ENCODE assay signal across 24 mouse cellular contexts in genomic region chr4:142205693-142206092, GRCm38 (mm10). TPM values are rescaled to one million over a fixed set of nuclear protein-coding genes. Genes with fewer than 3 reads are reported as not detected.
A peak's percentile ranks its signal among the peaks of the same experiment; 100 is the strongest.
DNase-seq lines count a peak whose midpoint lies in the region; ATAC-seq lines count a peak whose summit lies in the region.
"Had no signal": no experiment of that assay in that cellular context is flagged by ENCODE, and none has a peak within 500 bp of the region (broad histone marks: within the 10 kb centered on the region; RNA-seq: fewer than 3 reads in every experiment).

No protein-coding gene starts in this region.

- ATAC-seq in neural tube, embryonic 15.5 days (ENCODE audit: low FRiP score) = no peak
- no peak for ATAC-seq in hindbrain, embryonic 16.5 days
- ATAC-seq: activated CD4-positive, CD25-positive, alpha-beta regulatory T cell, adult 4 months; CD4-positive, CD25-positive, alpha-beta regulatory T cell, adult 4 months; forebrain, embryonic 13.5 days; forebrain, embryonic 15.5 days; forebrain, postnatal 0 days; Patski had no signal

- H3K9me3 ChIP-seq in neural tube, embryonic 15.5 days (replicated peaks) = no peaks in the 10 kb centered on the region
- H3K9me3 ChIP-seq in hindbrain, embryonic 16.5 days (ENCODE audit: control insufficient read depth, low read length) = no peaks in the 10 kb centered on the region; the same call in 1 of the 2 replicates
- H3K9me3 ChIP-seq: embryonic facial prominence, embryonic 12.5 days; forebrain, embryonic 13.5 days; forebrain, embryonic 15.5 days had no signal

- H3K4me3 ChIP-seq in neural tube, embryonic 15.5 days (replicated peaks) = no peak overlapping the region
- no peak overlapping the region for H3K4me3 ChIP-seq in hindbrain, embryonic 16.5 days (ENCODE audit: low read length)
- H3K4me3 ChIP-seq: embryonic facial prominence, embryonic 10.5 days; embryonic facial prominence, embryonic 12.5 days; forebrain, embryonic 13.5 days; forebrain, embryonic 15.5 days had no signal

- H3K4me2 ChIP-seq in neural tube, embryonic 15.5 days = no peak overlapping the region
- H3K4me2 ChIP-seq in hindbrain, embryonic 16.5 days (ENCODE audit: low read length) = no peak overlapping the region
- H3K4me2 ChIP-seq: embryonic facial prominence, embryonic 12.5 days; forebrain, embryonic 13.5 days; forebrain, embryonic 15.5 days had no signal

- no peak overlapping the region for H3K9ac ChIP-seq in neural tube, embryonic 15.5 days (replicated peaks)
- no peak overlapping the region for H3K9ac ChIP-seq in hindbrain, embryonic 16.5 days (ENCODE audit: low read depth, low read length)
- H3K9ac ChIP-seq: embryonic facial prominence, embryonic 12.5 days; forebrain, embryonic 13.5 days; forebrain, embryonic 15.5 days; forebrain, postnatal 0 days had no signal

- no peak for DNase-seq in neural tube, embryonic 10.5 days (ENCODE audit: extremely low spot score, low spot score)
- DNase-seq in R1 (ENCODE audit: low read depth, low spot score) = peak; percentile 96
- DNase-seq in lung, postnatal 14 days = no peak
- DNase-seq: adrenal gland, adult 8-10 months; adrenal gland, postnatal 14 days; adrenal gland, postnatal 36 days; B cell, adult 2 months; cerebellum, adult 11-12 months; cerebellum, adult 2 months; cerebellum, adult 9-10 months; cerebellum, postnatal 10 days; cerebellum, postnatal 25 days; forebrain, postnatal 0 days had no signal

- 83% methylated on average over 6 of the region's 6 CpGs for WGBS in neural tube, embryonic 15.5 days
- WGBS in hindbrain, embryonic 16.5 days = 86% methylated on average over 6 of the region's 6 CpGs

- H3K36me3 ChIP-seq in neural tube, embryonic 15.5 days = no peaks in the 10 kb centered on the region
- H3K36me3 ChIP-seq in hindbrain, embryonic 16.5 days (ENCODE audit: control insufficient read depth, insufficient read depth, low read length) = 0 out of 2 replicates have a peak, but pooled peaks cover 2% of the 10 kb centered on the region
- H3K36me3 ChIP-seq: forebrain, embryonic 15.5 days; G1E had no signal

- no peaks in the 10 kb centered on the region for H3K27me3 ChIP-seq in neural tube, embryonic 15.5 days (replicated peaks)
- H3K27me3 ChIP-seq in hindbrain, embryonic 16.5 days (replicated peaks; ENCODE audit: control insufficient read depth, insufficient read depth, low read length) = no peaks in the 10 kb centered on the region
- H3K27me3 ChIP-seq: CH12.LX; embryonic facial prominence, embryonic 12.5 days; forebrain, embryonic 13.5 days; forebrain, embryonic 15.5 days; Patski had no signal

- peaks cover 29% of the 10 kb centered on the region for H3K4me1 ChIP-seq in neural tube, embryonic 15.5 days
- H3K4me1 ChIP-seq in hindbrain, embryonic 16.5 days (ENCODE audit: control insufficient read depth, insufficient read depth, low read depth, low read length) = no peaks in the 10 kb centered on the region

- H3K27ac ChIP-seq in neural tube, embryonic 15.5 days (replicated peaks) = 0 out of 2 replicates have a peak overlapping the region, but pooled peaks have one; percentile 5
- H3K27ac ChIP-seq in hindbrain, embryonic 16.5 days (ENCODE audit: low read depth, low read length) = no peak overlapping the region
- H3K27ac ChIP-seq: embryonic facial prominence, embryonic 10.5 days; embryonic facial prominence, embryonic 12.5 days; forebrain, embryonic 13.5 days; forebrain, embryonic 15.5 days had no signal

RNA-seq across cellular contexts. Expression of gene Kazn, which starts 33.5 kb away (rescaled TPM):
- polyA plus RNA-seq in neural tube, embryonic 15.5 days (2015; fragmentation: Nextera tagmentation; extraction: Ambion mirVana) = 25.4 and 25.5 TPM in 2 replicates
- 26.4 and 27.1 TPM in 2 replicates for polyA plus RNA-seq in hindbrain, embryonic 16.5 days (2015; fragmentation: Nextera tagmentation; extraction: Ambion mirVana)
- polyA plus RNA-seq: activated CD4-positive, CD25-positive, alpha-beta regulatory T cell, adult 4 months; CD4-positive, CD25-positive, alpha-beta regulatory T cell, adult 4 months; G1E had no signal
